Mouse (Mus musculus): ENCODE measurements around the gene Olfr1214. TPM values are rescaled to one million over a fixed set of nuclear protein-coding genes. Genes with fewer than 3 reads are reported as not detected.
"Not testable (repeated sequence)": the region's sequence is repeated elsewhere in the genome, so short reads cannot be mapped to it uniquely, and the experiment has no call there.

The Olfr1214 gene
- polyA plus RNA-seq (2015; fragmentation: Nextera tagmentation; extraction: Ambion mirVana) = not detected in 2 replicates

GRCm38 (mm10) chr2:88992553-88992952, at the start of gene Olfr1214:
Gene Olfr1214, minus strand, starts transcription at chr2:88992653.
- no peaks in the 10 kb centered on the region for H3K9me3 ChIP-seq (ENCODE audit: control insufficient read depth, low read length)
- H3K4me3 ChIP-seq (replicated peaks; ENCODE audit: low read length) = no peak within 1 kb of the TSS
- ATAC-seq = no peak
- H3K9ac ChIP-seq (replicated peaks; ENCODE audit: low read depth, low read length) = no peak within 1 kb of the TSS
- no peaks in the 10 kb centered on the region for H3K36me3 ChIP-seq (ENCODE audit: control insufficient read depth, insufficient read depth)
- H3K27me3 ChIP-seq (replicated peaks; ENCODE audit: control insufficient read depth, insufficient read depth, low read length) = no peaks in the 10 kb centered on the region
- WGBS = 88% methylated on average over 1 of the region's 1 CpGs
- no peak within 1 kb of the TSS for H3K27ac ChIP-seq (ENCODE audit: low read length)
- no peak within 1 kb of the TSS for H3K4me2 ChIP-seq (ENCODE audit: low read length)
- no peaks in the 10 kb centered on the region for H3K4me1 ChIP-seq (replicated peaks; ENCODE audit: control insufficient read depth, insufficient read depth, low read length)

- Histone ChIP-seq H3K27me3 (replicated peaks; ENCODE audit: control insufficient read depth, insufficient read depth, low read length) (no peaks in the 10 kb centered on the region), H3K27ac (ENCODE audit: low read length) (no peak within 1 kb of the TSS), H3K9ac (replicated peaks; ENCODE audit: low read depth, low read length) (no peak within 1 kb of the TSS), H3K36me3 (ENCODE audit: control insufficient read depth, insufficient read depth) (no peaks in the 10 kb centered on the region), H3K4me2 (ENCODE audit: low read length) (no peak within 1 kb of the TSS), H3K4me1 (replicated peaks; ENCODE audit: control insufficient read depth, insufficient read depth, low read length) (no peaks in the 10 kb centered on the region), H3K9me3 (ENCODE audit: control insufficient read depth, low read length) (no peaks in the 10 kb centered on the region), H3K4me3 (replicated peaks; ENCODE audit: low read length) (no peak within 1 kb of the TSS)
- WGBS = 67% methylated on average over 2 of the region's 2 CpGs
- no peak for ATAC-seq
These were observed 39.5 kb upstream of the Olfr1214 start, which contains the start of gene Olfr1217 for GRCm38 (mm10) chr2:89031965-89032364. Gene Olfr1217, minus strand, starts transcription at chr2:89032065.

DNA sequence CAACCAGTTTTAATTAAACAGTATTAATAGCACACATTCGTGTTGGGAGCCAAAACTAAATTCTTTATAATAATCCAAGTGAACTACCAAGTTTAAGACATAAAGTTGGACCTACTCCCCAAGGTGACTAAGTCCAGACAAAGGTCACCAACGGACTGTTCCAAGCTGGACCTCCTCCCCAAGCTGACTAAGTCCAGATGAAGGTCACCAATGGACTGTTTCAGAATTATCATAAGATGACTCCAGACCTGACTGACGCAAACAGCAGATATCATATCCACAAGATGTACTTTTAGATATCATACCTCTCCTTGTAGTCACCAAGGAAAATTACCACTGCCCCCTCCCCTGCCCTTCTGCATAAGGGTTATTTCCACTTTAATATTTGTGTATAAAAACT, 29.0 kb upstream of the Olfr1214 start:
- not testable (repeated sequence) for H3K9ac ChIP-seq (replicated peaks; ENCODE audit: low read depth, low read length); H3K4me2 ChIP-seq (ENCODE audit: low read length); H3K27ac ChIP-seq (ENCODE audit: low read length); H3K27me3 ChIP-seq (replicated peaks; ENCODE audit: control insufficient read depth, insufficient read depth, low read length); H3K4me1 ChIP-seq (replicated peaks; ENCODE audit: control insufficient read depth, insufficient read depth, low read length); H3K36me3 ChIP-seq (ENCODE audit: control insufficient read depth, insufficient read depth); H3K4me3 ChIP-seq (replicated peaks; ENCODE audit: low read length); ATAC-seq; H3K9me3 ChIP-seq (ENCODE audit: control insufficient read depth, low read length)
- 74% methylated on average over 3 of the region's 3 CpGs for WGBS

GRCm38 (mm10) chr2:89018240-89018639, 25.8 kb upstream of the Olfr1214 start, which contains the start of gene Olfr1216:
Gene Olfr1216, minus strand, starts transcription at chr2:89018340.
- H3K4me2 ChIP-seq (ENCODE audit: low read length) = no peak within 1 kb of the TSS
- H3K36me3 ChIP-seq (ENCODE audit: control insufficient read depth, insufficient read depth) = no peaks in the 10 kb centered on the region
- no peak within 1 kb of the TSS for H3K4me3 ChIP-seq (replicated peaks; ENCODE audit: low read length)
- no peak for ATAC-seq
- no peak within 1 kb of the TSS for H3K27ac ChIP-seq (ENCODE audit: low read length)
- no peaks in the 10 kb centered on the region for H3K4me1 ChIP-seq (replicated peaks; ENCODE audit: control insufficient read depth, insufficient read depth, low read length)
- no peaks in the 10 kb centered on the region for H3K9me3 ChIP-seq (ENCODE audit: control insufficient read depth, low read length)
- no peaks in the 10 kb centered on the region for H3K27me3 ChIP-seq (replicated peaks; ENCODE audit: control insufficient read depth, insufficient read depth, low read length)
- H3K9ac ChIP-seq (replicated peaks; ENCODE audit: low read depth, low read length) = no peak within 1 kb of the TSS
- 82% methylated on average over 1 of the region's 1 CpGs for WGBS

DNA sequence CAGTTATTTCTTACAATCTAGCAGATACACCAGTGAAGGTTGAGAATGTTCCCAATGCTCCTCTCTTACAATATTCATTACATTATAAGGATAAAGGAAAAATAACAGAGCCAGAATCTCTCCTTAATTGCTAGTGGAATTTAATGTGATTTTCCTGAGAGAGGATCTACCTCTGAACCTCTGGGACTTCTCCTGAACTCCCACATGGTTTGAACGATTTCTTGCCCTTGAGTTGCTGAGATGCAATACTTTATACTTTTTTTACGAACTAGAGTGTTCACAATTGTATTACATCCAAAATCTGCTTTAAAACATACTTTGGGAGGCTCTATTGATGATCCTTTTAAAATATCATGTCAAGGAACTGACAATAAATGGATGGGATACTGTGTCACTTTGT, 14.4 kb upstream of the Olfr1214 start, which contains the start of gene Olfr1215:
TSS of gene Olfr1215 (minus strand) at position 101 of the 400 bp plus-strand sequence.
- Histone ChIP-seq H3K27ac (ENCODE audit: low read length) (no peak within 1 kb of the TSS), H3K4me1 (replicated peaks; ENCODE audit: control insufficient read depth, insufficient read depth, low read length) (no peaks in the 10 kb centered on the region), H3K4me2 (ENCODE audit: low read length) (no peak within 1 kb of the TSS), H3K36me3 (ENCODE audit: control insufficient read depth, insufficient read depth) (no peaks in the 10 kb centered on the region), H3K9ac (replicated peaks; ENCODE audit: low read depth, low read length) (no peak within 1 kb of the TSS), H3K9me3 (ENCODE audit: control insufficient read depth, low read length) (no peaks in the 10 kb centered on the region), H3K27me3 (replicated peaks; ENCODE audit: control insufficient read depth, insufficient read depth, low read length) (no peaks in the 10 kb centered on the region), H3K4me3 (replicated peaks; ENCODE audit: low read length) (no peak within 1 kb of the TSS)
- 72% methylated on average over 2 of the region's 2 CpGs for WGBS
- no peak for ATAC-seq

DNA sequence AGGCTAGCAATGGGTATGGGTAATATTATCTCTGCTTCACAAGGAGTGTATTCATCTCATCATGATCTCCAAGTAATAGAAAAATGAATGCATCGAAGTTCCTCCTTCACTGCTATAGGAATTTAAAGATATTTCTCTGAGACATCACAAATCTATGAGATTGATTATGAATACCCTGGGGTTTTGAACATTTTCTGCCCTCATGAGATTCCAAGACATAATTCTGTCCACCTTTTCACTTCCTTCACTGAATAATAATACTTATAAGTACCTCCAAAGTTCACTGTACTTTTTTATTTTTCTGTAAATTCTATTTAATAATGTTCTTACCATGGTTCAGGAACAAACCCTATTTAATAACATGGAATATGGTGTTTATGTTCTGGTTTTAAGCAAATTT, 12.3 kb downstream of the Olfr1214 start, which contains the start of gene Gm13762:
TSS of gene Gm13762 (minus strand) at position 101 of the 400 bp plus-strand sequence.
- Histone ChIP-seq H3K4me1 (replicated peaks; ENCODE audit: control insufficient read depth, insufficient read depth, low read length) (no peaks in the 10 kb centered on the region), H3K9me3 (ENCODE audit: control insufficient read depth, low read length) (no peaks in the 10 kb centered on the region), H3K9ac (replicated peaks; ENCODE audit: low read depth, low read length) (no peak within 1 kb of the TSS), H3K4me2 (ENCODE audit: low read length) (no peak within 1 kb of the TSS), H3K4me3 (replicated peaks; ENCODE audit: low read length) (no peak within 1 kb of the TSS), H3K27me3 (replicated peaks; ENCODE audit: control insufficient read depth, insufficient read depth, low read length) (no peaks in the 10 kb centered on the region), H3K27ac (ENCODE audit: low read length) (no peak within 1 kb of the TSS), H3K36me3 (ENCODE audit: control insufficient read depth, insufficient read depth) (no peaks in the 10 kb centered on the region)
- 88% methylated on average over 1 of the region's 1 CpGs for WGBS
- no peak for ATAC-seq

DNA sequence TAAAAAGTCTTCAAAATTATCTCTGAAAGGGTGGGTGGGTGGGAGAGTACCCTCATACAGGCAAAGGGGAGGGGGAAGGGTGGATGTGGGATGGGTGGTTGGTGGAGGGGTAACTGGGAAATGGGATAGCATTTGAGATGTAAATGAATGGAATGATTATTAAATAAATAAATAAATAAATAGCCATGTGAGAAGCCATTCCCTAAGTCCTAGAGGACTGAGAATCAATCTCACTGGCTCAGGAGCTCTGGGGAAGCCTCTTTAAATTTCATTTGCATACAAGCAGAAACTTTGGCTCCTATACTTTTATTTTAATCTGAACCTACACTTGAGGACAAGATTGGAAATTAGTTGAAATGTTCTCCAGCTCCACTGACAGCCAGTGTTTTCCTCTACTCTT, 38.8 kb downstream of the Olfr1214 start, which contains the start of gene Olfr1212:
TSS of gene Olfr1212 (plus strand) at position 301 of the 400 bp plus-strand sequence.
- no peak within 1 kb of the TSS for H3K4me2 ChIP-seq (ENCODE audit: low read length)
- H3K9me3 ChIP-seq (ENCODE audit: control insufficient read depth, low read length) = no peaks in the 10 kb centered on the region
- no peak within 1 kb of the TSS for H3K27ac ChIP-seq (ENCODE audit: low read length)
- no peaks in the 10 kb centered on the region for H3K4me1 ChIP-seq (replicated peaks; ENCODE audit: control insufficient read depth, insufficient read depth, low read length)
- H3K27me3 ChIP-seq (replicated peaks; ENCODE audit: control insufficient read depth, insufficient read depth, low read length) = no peaks in the 10 kb centered on the region
- H3K9ac ChIP-seq (replicated peaks; ENCODE audit: low read depth, low read length) = no peak within 1 kb of the TSS
- no peak for ATAC-seq
- no peaks in the 10 kb centered on the region for H3K36me3 ChIP-seq (ENCODE audit: control insufficient read depth, insufficient read depth)
- no peak within 1 kb of the TSS for H3K4me3 ChIP-seq (replicated peaks; ENCODE audit: low read length)

DNA sequence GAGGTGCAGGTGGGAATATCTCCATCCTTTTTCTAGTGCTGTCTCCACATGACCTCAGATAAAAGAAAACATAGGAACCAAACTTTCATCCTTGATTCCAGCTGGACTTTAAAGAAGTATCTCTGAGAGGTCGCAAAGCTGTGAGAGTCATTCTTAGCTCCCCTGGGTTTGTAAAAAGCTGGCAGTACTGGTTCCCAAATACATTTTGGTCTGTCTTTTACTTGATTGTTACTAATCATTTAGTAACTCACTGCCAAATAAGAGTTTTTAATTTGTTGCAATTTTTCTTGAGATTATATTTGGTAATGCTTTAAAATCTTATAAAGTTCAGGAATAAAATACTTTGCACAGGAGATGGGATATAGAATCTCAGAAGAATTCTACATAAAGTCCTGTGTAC, 54.4 kb downstream of the Olfr1214 start, which contains the start of gene Olfr1211:
TSS of gene Olfr1211 (minus strand) at position 101 of the 400 bp plus-strand sequence.
- no peaks in the 10 kb centered on the region for H3K9me3 ChIP-seq (ENCODE audit: control insufficient read depth, low read length)
- no peak within 1 kb of the TSS for H3K27ac ChIP-seq (ENCODE audit: low read length)
- 88% methylated on average over 1 of the region's 1 CpGs for WGBS
- H3K36me3 ChIP-seq (ENCODE audit: control insufficient read depth, insufficient read depth) = no peaks in the 10 kb centered on the region
- no peak within 1 kb of the TSS for H3K4me3 ChIP-seq (replicated peaks; ENCODE audit: low read length)
- no peaks in the 10 kb centered on the region for H3K27me3 ChIP-seq (replicated peaks; ENCODE audit: control insufficient read depth, insufficient read depth, low read length)
- H3K4me1 ChIP-seq (replicated peaks; ENCODE audit: control insufficient read depth, insufficient read depth, low read length) = no peaks in the 10 kb centered on the region
- ATAC-seq = no peak
- no peak within 1 kb of the TSS for H3K9ac ChIP-seq (replicated peaks; ENCODE audit: low read depth, low read length)
- no peak within 1 kb of the TSS for H3K4me2 ChIP-seq (ENCODE audit: low read length)

Measured in forebrain, embryonic 16.5 days (tissue).